Mouse (Mus musculus): ENCODE results near the gene Ift46. TPM values are rescaled to one million over a fixed set of nuclear protein-coding genes. Genes with fewer than 3 reads are reported as not detected.
A peak's percentile ranks its signal among the peaks of the same experiment; 100 is the strongest.

Ift46 gene
- polyA plus RNA-seq, 1 experiment from 2014 or later: 52.8 TPM

DNA sequence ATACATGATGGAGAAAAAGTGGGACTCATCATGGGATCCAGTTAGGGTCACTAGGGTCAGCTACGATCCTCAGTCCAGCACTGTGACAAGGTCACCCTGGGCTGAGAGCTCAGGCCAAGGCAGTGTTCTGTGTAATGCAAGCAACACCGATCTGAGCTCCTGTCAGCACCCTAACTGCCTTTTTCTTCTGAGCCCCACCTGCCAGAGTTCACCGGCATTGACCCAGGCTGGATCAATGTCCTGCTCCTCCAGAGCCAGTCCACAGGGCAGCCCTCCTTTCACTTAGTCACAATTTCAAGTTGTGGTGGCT, 45.9 kb upstream of the Ift46 start:
- Histone ChIP-seq H3K9ac (ENCODE audit: low read depth, low read length) (0 out of 2 replicates have a peak overlapping the region, but pooled peaks have one; percentile 24), H3K9me3 (ENCODE audit: control insufficient read depth) (no peaks in the 10 kb centered on the region), H3K4me3 (ENCODE audit: low read depth, low read length) (no peak overlapping the region), H3K4me1 (replicated peaks; ENCODE audit: control insufficient read depth, insufficient read depth, low read length) (no peaks in the 10 kb centered on the region), H3K27ac (ENCODE audit: low read depth, low read length) (no peak overlapping the region), H3K27me3 (replicated peaks; ENCODE audit: control insufficient read depth, insufficient read depth, low read length) (peaks cover 9% of the 10 kb centered on the region; the same call in 1 of the 2 replicates), H3K36me3 (ENCODE audit: control insufficient read depth, insufficient read depth) (peaks cover 5% of the 10 kb centered on the region; the same call in 1 of the 2 replicates), H3K4me2 (replicated peaks; ENCODE audit: low read depth) (no peak overlapping the region)
- WGBS: 80% methylated on average over 3 of the region's 3 CpGs
- ATAC-seq: no peak
- TF ChIP-seq CTCF (IDR thresholded peaks at IDR 0.05; ENCODE audit: low read depth): no peak

DNA sequence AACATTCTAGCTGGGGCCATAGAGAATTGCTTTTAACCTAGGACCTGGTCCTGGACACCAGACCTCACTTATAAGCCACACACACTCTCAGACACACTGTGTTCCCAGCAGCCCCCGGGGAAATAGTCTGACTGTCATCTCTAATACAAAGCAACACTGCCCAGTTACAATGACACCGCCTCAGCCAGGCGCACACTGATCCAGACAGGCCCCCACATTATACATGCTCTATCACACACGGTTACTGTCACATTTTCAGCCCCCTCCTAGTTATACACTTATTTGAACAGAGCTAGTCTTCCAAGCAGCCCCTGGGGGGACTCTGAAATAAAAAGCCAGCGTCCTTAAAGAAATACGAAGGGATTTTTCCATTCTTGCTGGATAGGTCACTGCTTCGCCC, 45.1 kb upstream of the Ift46 start:
- no peaks in the 10 kb centered on the region for H3K4me1 ChIP-seq (replicated peaks; ENCODE audit: control insufficient read depth, insufficient read depth, low read length)
- no peak overlapping the region for H3K4me3 ChIP-seq (ENCODE audit: low read depth, low read length)
- 76% methylated on average over 7 of the region's 7 CpGs for WGBS
- no peaks in the 10 kb centered on the region for H3K9me3 ChIP-seq (ENCODE audit: control insufficient read depth)
- ATAC-seq: no peak
- H3K9ac ChIP-seq (ENCODE audit: low read depth, low read length): no peak overlapping the region
- no peak for TF ChIP-seq CTCF (IDR thresholded peaks at IDR 0.05; ENCODE audit: low read depth)
- peaks cover 10% of the 10 kb centered on the region; the same call in 1 of the 2 replicates for H3K27me3 ChIP-seq (replicated peaks; ENCODE audit: control insufficient read depth, insufficient read depth, low read length)
- H3K36me3 ChIP-seq (ENCODE audit: control insufficient read depth, insufficient read depth): peaks cover 5% of the 10 kb centered on the region; the same call in 1 of the 2 replicates
- no peak overlapping the region for H3K4me2 ChIP-seq (replicated peaks; ENCODE audit: low read depth)
- no peak overlapping the region for H3K27ac ChIP-seq (ENCODE audit: low read depth, low read length)

DNA sequence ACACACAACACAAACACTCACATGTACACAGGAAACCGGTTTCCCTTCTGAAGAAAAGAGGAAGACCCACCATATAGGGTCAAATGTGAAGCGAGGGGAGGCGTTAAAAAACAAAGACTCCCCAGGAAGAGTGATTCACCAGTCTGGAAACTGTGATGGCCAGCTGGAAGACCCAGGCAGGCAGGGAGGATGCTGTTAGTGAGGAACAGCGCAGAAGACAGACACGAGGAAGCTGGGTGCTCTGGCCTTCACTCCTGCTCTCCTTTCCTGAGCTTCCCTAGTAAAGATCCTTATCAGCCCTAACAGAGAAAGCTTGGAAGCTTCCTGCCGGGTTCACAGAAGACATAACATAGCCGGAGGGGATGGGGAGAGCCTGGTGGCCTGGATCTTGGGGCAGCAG, 44.7 kb upstream of the Ift46 start:
- WGBS: 44% methylated on average over 7 of the region's 7 CpGs
- H3K4me2 ChIP-seq (replicated peaks; ENCODE audit: low read depth): no peak overlapping the region
- peaks cover 5% of the 10 kb centered on the region; the same call in 1 of the 2 replicates for H3K36me3 ChIP-seq (ENCODE audit: control insufficient read depth, insufficient read depth)
- TF ChIP-seq CTCF (IDR thresholded peaks at IDR 0.05; ENCODE audit: low read depth): no peak
- peaks cover 10% of the 10 kb centered on the region; the same call in 1 of the 2 replicates for H3K27me3 ChIP-seq (replicated peaks; ENCODE audit: control insufficient read depth, insufficient read depth, low read length)
- no peak for ATAC-seq
- H3K27ac ChIP-seq (ENCODE audit: low read depth, low read length): no peak overlapping the region
- H3K9ac ChIP-seq (ENCODE audit: low read depth, low read length): no peak overlapping the region
- H3K4me3 ChIP-seq (ENCODE audit: low read depth, low read length): no peak overlapping the region
- no peaks in the 10 kb centered on the region for H3K9me3 ChIP-seq (ENCODE audit: control insufficient read depth)
- H3K4me1 ChIP-seq (replicated peaks; ENCODE audit: control insufficient read depth, insufficient read depth, low read length): no peaks in the 10 kb centered on the region

DNA sequence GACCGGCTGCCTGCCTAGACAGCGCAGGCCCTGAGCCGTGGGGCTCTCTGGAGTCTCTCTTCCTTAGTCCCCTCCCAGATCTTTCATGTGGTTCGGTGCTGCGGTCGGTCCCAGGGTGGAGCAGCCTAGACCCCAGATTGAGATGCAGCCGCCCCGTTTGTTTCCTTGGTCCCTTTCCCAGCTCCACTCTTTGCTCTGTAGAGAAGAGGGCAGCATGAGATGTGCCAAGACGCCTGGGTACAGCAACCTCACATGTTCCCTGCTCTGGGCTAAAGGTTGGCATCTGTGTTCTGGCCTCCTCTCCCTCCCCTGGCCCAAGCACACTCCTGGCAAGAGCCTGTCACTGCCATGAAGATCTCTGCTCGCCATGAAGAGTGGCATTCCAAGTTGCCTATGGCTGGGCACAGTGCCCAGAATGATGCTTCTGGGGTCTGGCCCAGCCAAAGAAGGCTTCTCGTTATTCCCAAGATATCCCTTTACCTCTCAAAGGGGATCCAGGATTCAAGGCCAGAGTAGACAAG, 44.1 kb upstream of the Ift46 start:
- H3K27ac ChIP-seq (ENCODE audit: low read depth, low read length): peak overlapping the region; percentile 41; the same call in 1 of the 2 replicates
- ATAC-seq: no peak
- 71% methylated on average over 10 of the region's 11 CpGs for WGBS
- H3K4me1 ChIP-seq (replicated peaks; ENCODE audit: control insufficient read depth, insufficient read depth, low read length): no peaks in the 10 kb centered on the region
- no peaks in the 10 kb centered on the region for H3K9me3 ChIP-seq (ENCODE audit: control insufficient read depth)
- no peak overlapping the region for H3K4me3 ChIP-seq (ENCODE audit: low read depth, low read length)
- H3K9ac ChIP-seq (ENCODE audit: low read depth, low read length): no peak overlapping the region
- peaks cover 5% of the 10 kb centered on the region; the same call in 1 of the 2 replicates for H3K36me3 ChIP-seq (ENCODE audit: control insufficient read depth, insufficient read depth)
- H3K4me2 ChIP-seq (replicated peaks; ENCODE audit: low read depth): no peak overlapping the region
- TF ChIP-seq CTCF (IDR thresholded peaks at IDR 0.05; ENCODE audit: low read depth): no peak
- peaks cover 10% of the 10 kb centered on the region; the same call in 1 of the 2 replicates for H3K27me3 ChIP-seq (replicated peaks; ENCODE audit: control insufficient read depth, insufficient read depth, low read length)

DNA sequence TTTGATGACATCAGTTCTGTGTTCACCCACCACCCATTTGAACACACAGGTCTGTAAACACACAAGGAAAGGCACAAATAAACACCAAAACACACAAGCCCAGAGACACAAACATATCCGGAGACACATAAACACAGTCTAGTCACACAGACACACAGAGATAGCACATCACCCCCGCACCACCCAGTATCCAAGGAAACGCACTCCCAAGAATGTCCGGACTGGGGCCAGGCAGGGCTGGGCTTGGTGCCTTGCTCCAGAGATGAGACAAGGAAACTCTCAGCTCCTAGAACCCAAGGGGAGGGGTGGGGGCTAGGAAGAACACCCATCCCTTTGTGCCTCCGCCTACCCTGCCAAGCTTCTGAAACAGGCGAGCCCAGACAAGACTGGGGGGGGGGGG, 43.5 kb upstream of the Ift46 start:
- ATAC-seq: no peak
- H3K4me1 ChIP-seq (replicated peaks; ENCODE audit: control insufficient read depth, insufficient read depth, low read length): no peaks in the 10 kb centered on the region
- peaks cover 5% of the 10 kb centered on the region; the same call in 1 of the 2 replicates for H3K36me3 ChIP-seq (ENCODE audit: control insufficient read depth, insufficient read depth)
- no peak overlapping the region for H3K4me3 ChIP-seq (ENCODE audit: low read depth, low read length)
- H3K27me3 ChIP-seq (replicated peaks; ENCODE audit: control insufficient read depth, insufficient read depth, low read length): peaks cover 14% of the 10 kb centered on the region; the same call in 1 of the 2 replicates
- H3K4me2 ChIP-seq (replicated peaks; ENCODE audit: low read depth): no peak overlapping the region
- no peak overlapping the region for H3K9ac ChIP-seq (ENCODE audit: low read depth, low read length)
- no peak for TF ChIP-seq CTCF (IDR thresholded peaks at IDR 0.05; ENCODE audit: low read depth)
- no peaks in the 10 kb centered on the region for H3K9me3 ChIP-seq (ENCODE audit: control insufficient read depth)
- H3K27ac ChIP-seq (ENCODE audit: low read depth, low read length): no peak overlapping the region
- 42% methylated on average over 6 of the region's 6 CpGs for WGBS

DNA sequence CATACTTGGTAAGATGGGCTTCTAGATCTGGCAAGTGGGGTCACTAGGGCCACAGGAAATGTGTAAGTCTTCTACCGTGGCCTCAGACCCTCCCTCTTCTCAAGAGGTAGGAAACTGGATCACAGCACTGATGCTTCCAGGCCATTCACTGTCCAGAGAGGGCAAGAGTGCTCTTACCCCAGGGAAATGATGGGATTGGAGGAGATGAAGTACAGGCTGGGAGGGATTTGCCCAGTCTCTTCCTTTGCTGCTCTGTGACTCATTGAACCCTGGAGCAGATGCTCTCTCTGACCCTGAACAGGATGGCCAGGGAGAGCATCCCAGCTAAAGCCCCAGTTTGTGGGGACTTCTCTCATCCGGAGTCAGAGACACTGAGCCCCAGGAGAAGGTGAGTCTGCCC, 43.0 kb upstream of the Ift46 start:
- H3K9me3 ChIP-seq (ENCODE audit: control insufficient read depth): no peaks in the 10 kb centered on the region
- H3K4me2 ChIP-seq (replicated peaks; ENCODE audit: low read depth): no peak overlapping the region
- no peak overlapping the region for H3K9ac ChIP-seq (ENCODE audit: low read depth, low read length)
- no peak for ATAC-seq
- no peak overlapping the region for H3K4me3 ChIP-seq (ENCODE audit: low read depth, low read length)
- peaks cover 14% of the 10 kb centered on the region; the same call in 1 of the 2 replicates for H3K27me3 ChIP-seq (replicated peaks; ENCODE audit: control insufficient read depth, insufficient read depth, low read length)
- WGBS: 61% methylated on average over 2 of the region's 2 CpGs
- TF ChIP-seq CTCF (IDR thresholded peaks at IDR 0.05; ENCODE audit: low read depth): no peak
- H3K36me3 ChIP-seq (ENCODE audit: control insufficient read depth, insufficient read depth): peaks cover 5% of the 10 kb centered on the region; the same call in 1 of the 2 replicates
- H3K27ac ChIP-seq (ENCODE audit: low read depth, low read length): no peak overlapping the region
- no peaks in the 10 kb centered on the region for H3K4me1 ChIP-seq (replicated peaks; ENCODE audit: control insufficient read depth, insufficient read depth, low read length)
